Mouse (Mus musculus): ENCODE data around the gene Tmx2. TPM values are rescaled to one million over a fixed set of nuclear protein-coding genes. Genes with fewer than 3 reads are reported as not detected.

The Tmx2 gene
- polyA plus RNA-seq, 1 experiment from 2014 or later, result 81.7 TPM

- Histone ChIP-seq H3K4me1 (replicated peaks; ENCODE audit: control insufficient read depth, insufficient read depth, low read length) (0 out of 2 replicates have a peak, but pooled peaks cover 3% of the 10 kb centered on the region), H3K27me3 (replicated peaks; ENCODE audit: control insufficient read depth, insufficient read depth, low read length) (no peaks in the 10 kb centered on the region), H3K9ac (ENCODE audit: low read depth, low read length) (no peak overlapping the region), H3K4me2 (replicated peaks; ENCODE audit: low read depth) (no peak overlapping the region), H3K36me3 (ENCODE audit: control insufficient read depth, insufficient read depth) (peaks cover 21% of the 10 kb centered on the region; the same call in 1 of the 2 replicates), H3K27ac (ENCODE audit: low read depth, low read length) (no peak overlapping the region), H3K9me3 (ENCODE audit: control insufficient read depth) (no peaks in the 10 kb centered on the region), H3K4me3 (ENCODE audit: low read depth, low read length) (no peak overlapping the region)
- WGBS, result 78% methylated on average over 3 of the region's 3 CpGs
- ATAC-seq, result no peak
- no peak for TF ChIP-seq CTCF (IDR thresholded peaks at IDR 0.05; ENCODE audit: low read depth)
Observed at GRCm38 (mm10) chr2:84721182-84721581, 42.2 kb upstream of the Tmx2 start.

GRCm38 (mm10) chr2:84720718-84721117 lies 41.8 kb upstream of the Tmx2 start:
- Histone ChIP-seq H3K4me3 (ENCODE audit: low read depth, low read length) (no peak overlapping the region), H3K36me3 (ENCODE audit: control insufficient read depth, insufficient read depth) (peaks cover 20% of the 10 kb centered on the region; the same call in 1 of the 2 replicates), H3K27ac (ENCODE audit: low read depth, low read length) (no peak overlapping the region), H3K9me3 (ENCODE audit: control insufficient read depth) (no peaks in the 10 kb centered on the region), H3K4me2 (replicated peaks; ENCODE audit: low read depth) (no peak overlapping the region), H3K27me3 (replicated peaks; ENCODE audit: control insufficient read depth, insufficient read depth, low read length) (no peaks in the 10 kb centered on the region), H3K4me1 (replicated peaks; ENCODE audit: control insufficient read depth, insufficient read depth, low read length) (0 out of 2 replicates have a peak, but pooled peaks cover 3% of the 10 kb centered on the region), H3K9ac (ENCODE audit: low read depth, low read length) (no peak overlapping the region)
- no peak for TF ChIP-seq CTCF (IDR thresholded peaks at IDR 0.05; ENCODE audit: low read depth)
- ATAC-seq, result no peak
- 92% methylated on average over 2 of the region's 2 CpGs for WGBS

- no peaks in the 10 kb centered on the region for H3K36me3 ChIP-seq (ENCODE audit: control insufficient read depth, insufficient read depth)
- 0 out of 2 replicates have a peak, but pooled peaks cover 2% of the 10 kb centered on the region for H3K4me1 ChIP-seq (replicated peaks; ENCODE audit: control insufficient read depth, insufficient read depth, low read length)
- WGBS, result 96% methylated on average over 4 of the region's 4 CpGs
Observed at GRCm38 (mm10) chr2:84717357-84717756, 38.4 kb upstream of the Tmx2 start.

GRCm38 (mm10) chr2:84716423-84717355 lies 37.7 kb upstream of the Tmx2 start:
- peak overlapping the region; percentile 93; the same call in 1 of the 2 replicates for H3K9ac ChIP-seq (ENCODE audit: low read depth, low read length)
- peak overlapping the region; percentile 85 for H3K4me2 ChIP-seq (replicated peaks; ENCODE audit: low read depth)
- TF ChIP-seq CTCF (IDR thresholded peaks at IDR 0.05; ENCODE audit: low read depth), result no peak
- 0 out of 2 replicates have a peak overlapping the region, but pooled peaks have one; percentile 96 for H3K27ac ChIP-seq (ENCODE audit: low read depth, low read length)
- 0 out of 2 replicates have a peak, but pooled peaks cover 2% of the 10 kb centered on the region for H3K4me1 ChIP-seq (replicated peaks; ENCODE audit: control insufficient read depth, insufficient read depth, low read length)
- no peaks in the 10 kb centered on the region for H3K9me3 ChIP-seq (ENCODE audit: control insufficient read depth)
- H3K36me3 ChIP-seq (ENCODE audit: control insufficient read depth, insufficient read depth), result no peaks in the 10 kb centered on the region
- no peaks in the 10 kb centered on the region for H3K27me3 ChIP-seq (replicated peaks; ENCODE audit: control insufficient read depth, insufficient read depth, low read length)
- peak overlapping the region; percentile 99 for H3K4me3 ChIP-seq (ENCODE audit: low read depth, low read length)
- 24% methylated on average over 9 of the region's 9 CpGs for WGBS
- ATAC-seq, result no peak

More at GRCm38 (mm10) chr2:84717357-84717756, 38.4 kb upstream of the Tmx2 start:
- Histone ChIP-seq H3K4me2 (replicated peaks; ENCODE audit: low read depth) (no peak overlapping the region), H3K9ac (ENCODE audit: low read depth, low read length) (no peak overlapping the region), H3K9me3 (ENCODE audit: control insufficient read depth) (no peaks in the 10 kb centered on the region), H3K4me3 (ENCODE audit: low read depth, low read length) (no peak overlapping the region), H3K27ac (ENCODE audit: low read depth, low read length) (no peak overlapping the region), H3K27me3 (replicated peaks; ENCODE audit: control insufficient read depth, insufficient read depth, low read length) (no peaks in the 10 kb centered on the region)
- ATAC-seq, result no peak
- TF ChIP-seq CTCF (IDR thresholded peaks at IDR 0.05; ENCODE audit: low read depth), result no peak

GRCm38 (mm10) chr2:84715562-84716361 lies 36.8 kb upstream of the Tmx2 start:
- H3K4me3 ChIP-seq (ENCODE audit: low read depth, low read length), result peak overlapping the region; percentile 99
- 0 out of 2 replicates have a peak, but pooled peaks have one; percentile 6 for TF ChIP-seq CTCF (IDR thresholded peaks at IDR 0.05; ENCODE audit: low read depth)
- peak overlapping the region; percentile 85 for H3K4me2 ChIP-seq (replicated peaks; ENCODE audit: low read depth)
- peaks cover 3% of the 10 kb centered on the region for H3K36me3 ChIP-seq (ENCODE audit: control insufficient read depth, insufficient read depth)
- peak overlapping the region; percentile 93 for H3K9ac ChIP-seq (ENCODE audit: low read depth, low read length)
- WGBS, result under 1% methylated on average over 33 of the region's 33 CpGs
- no peaks in the 10 kb centered on the region for H3K27me3 ChIP-seq (replicated peaks; ENCODE audit: control insufficient read depth, insufficient read depth, low read length)
- H3K9me3 ChIP-seq (ENCODE audit: control insufficient read depth), result no peaks in the 10 kb centered on the region
- peak; percentile 92 for ATAC-seq
- peak overlapping the region; percentile 96 for H3K27ac ChIP-seq (ENCODE audit: low read depth, low read length)
- 0 out of 2 replicates have a peak, but pooled peaks cover 2% of the 10 kb centered on the region for H3K4me1 ChIP-seq (replicated peaks; ENCODE audit: control insufficient read depth, insufficient read depth, low read length)

Measured in intestine, postnatal 0 days (tissue).